Mouse (Mus musculus) ES-E14 (cell line): Measurements from ENCODE around the gene Pcif1. TPM values are rescaled to one million over a fixed set of nuclear protein-coding genes. Genes with fewer than 3 reads are reported as not detected.
A peak's percentile ranks its signal among the peaks of the same experiment; 100 is the strongest.
"Not testable (repeated sequence)": the region's sequence is repeated elsewhere in the genome, so short reads cannot be mapped to it uniquely, and the experiment has no call there.

Experiments
- DNase-seq: peaks from one replicate; pipeline ENCODE4 v3.0.0-alpha.2; 2013; ENCODE audit warnings: low read depth, low spot score
- H3K27ac ChIP-seq: 2 replicates; pipeline ENCODE4 v1.5.1; 2012; ENCODE audit warnings: low read depth, mild to moderate bottlenecking, low read length, moderate library complexity, mixed read lengths; ENCODE audit not compliant: poor library complexity, insufficient read depth, severe bottlenecking
- H3K36me3 ChIP-seq: 2 replicates; pipeline ENCODE4 v1.6.1; 2012; ENCODE audit warnings: mild to moderate bottlenecking, low read length, moderate library complexity, mixed read lengths; ENCODE audit not compliant: control insufficient read depth, poor library complexity, insufficient read depth, severe bottlenecking
- H3K4me1 ChIP-seq, 2 experiments: fragments of 150-350 bp in 1 of 2; sonication (generic) in 1 of 2; 2 replicates each; pipeline ENCODE4 v1.6.1; 2012; ENCODE audit warnings: low read length in 2 of 2, mild to moderate bottlenecking in 1 of 2, mixed read lengths in 1 of 2; ENCODE audit not compliant: control insufficient read depth in 2 of 2, insufficient read depth in 2 of 2, poor library complexity in 1 of 2
- H3K4me3 ChIP-seq, 2 experiments: fragments of 150-350 bp in 1 of 2; sonication (generic) in 1 of 2; 2 replicates each; pipeline ENCODE4 v1.5.1; 2012; ENCODE audit warnings: low read length in 2 of 2, low read depth in 1 of 2, mild to moderate bottlenecking in 1 of 2, mixed read lengths in 1 of 2; ENCODE audit not compliant: insufficient read depth in 1 of 2, poor library complexity in 1 of 2, severe bottlenecking in 1 of 2
- H3K9ac ChIP-seq: 2 replicates; pipeline ENCODE4 v1.6.1; 2012; ENCODE audit warnings: low read depth, mild to moderate bottlenecking, low read length, mixed read lengths; ENCODE audit not compliant: poor library complexity, insufficient read depth, severe bottlenecking
- H3K9me3 ChIP-seq: fragments of 150-350 bp; sonication (generic); 2 replicates; pipeline ENCODE4 v1.6.1; 2012; ENCODE audit warnings: low read depth, mild to moderate bottlenecking, low read length; ENCODE audit not compliant: control insufficient read depth, insufficient read depth
- CHD2 ChIP-seq: IDR thresholded peaks from 2 replicates; pipeline ENCODE4 v1.6.1; 2014; ENCODE audit warnings: mild to moderate bottlenecking, low read depth, low read length, inconsistent platforms
- HCFC1 ChIP-seq: IDR thresholded peaks from 2 replicates; pipeline ENCODE4 v1.6.1; 2012; ENCODE audit warnings: low read length, inconsistent platforms, borderline replicate concordance; ENCODE audit not compliant: insufficient read depth
- MAFK ChIP-seq: IDR thresholded peaks from 2 replicates; pipeline ENCODE4 v1.6.1; 2014; ENCODE audit warnings: mild to moderate bottlenecking, low read depth, low read length, inconsistent platforms; ENCODE audit not compliant: insufficient read depth
- ZC3H11A ChIP-seq: IDR thresholded peaks from 2 replicates; pipeline ENCODE4 v1.6.1; 2012; ENCODE audit warnings: low read depth, mild to moderate bottlenecking, inconsistent platforms, low read length, borderline replicate concordance
- ZNF384 ChIP-seq: IDR thresholded peaks from 2 replicates; pipeline ENCODE4 v1.6.1; 2012; ENCODE audit warnings: low read depth, low read length, inconsistent platforms
- in situ Hi-C, 2 experiments: fragments of 600-800 bp; cut with MboI; formaldehyde crosslinking; loops; one replicate each; pipeline ENCODE4 v1.15.1; 2025; ENCODE audit warnings: low sequenced_read_pairs in 2 of 2, inconsistent platforms in 1 of 2; ENCODE audit not compliant: unreplicated experiment in 2 of 2
- total RNA-seq: library from RNA; depleted of rRNA; stranded (reverse); fragments of 300-350 nt; gene quantifications from 2 replicates; pipeline ENCODE4 v1.2.3, GENCODE M21; 2012

The Pcif1 gene
- total RNA-seq, 1 experiment, result 30.4 TPM

GRCm38 (mm10) chr2:164871602-164872303 lies 7.4 kb upstream of the Pcif1 start:
- Histone ChIP-seq H3K27ac (no peak overlapping the region), H3K9me3 (no peaks in the 10 kb centered on the region), H3K36me3 (no peaks in the 10 kb centered on the region), H3K4me1 (peaks cover 3 to 15% of the 10 kb centered on the region in 2 experiments; a peak in 2 of 4 replicates), H3K9ac (no peak overlapping the region), H3K4me3 (no peak overlapping the region)
- DNase-seq, result no peak
- TF ChIP-seq CHD2 (no peak), HCFC1 (no peak), ZC3H11A (no peak), ZNF384 (no peak), MAFK (no peak)
- in situ Hi-C loops, result no loop called here

- TF ChIP-seq MAFK (no peak), HCFC1 (no peak), ZNF384 (no peak), CHD2 (no peak), ZC3H11A (no peak)
These were observed 5.5 kb upstream of the Pcif1 start for GRCm38 (mm10) chr2:164873621-164874020.

GRCm38 (mm10) chr2:164874239-164874769 lies 4.8 kb upstream of the Pcif1 start:
- no peaks in the 10 kb centered on the region for H3K9me3 ChIP-seq
- peak; percentile 73 for DNase-seq

More at GRCm38 (mm10) chr2:164873621-164874020, 5.5 kb upstream of the Pcif1 start:
- DNase-seq, result no peak
- no peaks in the 10 kb centered on the region for H3K9me3 ChIP-seq
- no peaks in the 10 kb centered on the region for H3K36me3 ChIP-seq
- H3K9ac ChIP-seq, result peak overlapping the region; percentile 38; the same call in 1 of the 2 replicates
- in situ Hi-C loops, result no loop called here
- H3K27ac ChIP-seq, result peak overlapping the region; percentile 65
- peak overlapping the region; percentile 0 to 24; a peak in 1 of 4 replicates for H3K4me3 ChIP-seq
- peaks cover 3 to 11% of the 10 kb centered on the region in 2 experiments; a peak in 2 of 4 replicates for H3K4me1 ChIP-seq

GRCm38 (mm10) chr2:164875648-164876047 lies 3.5 kb upstream of the Pcif1 start:
- H3K4me3 ChIP-seq, DNase-seq, H3K36me3 ChIP-seq, in situ Hi-C loops, H3K27ac ChIP-seq, H3K9ac ChIP-seq, H3K4me1 ChIP-seq, H3K9me3 ChIP-seq: not testable (repeated sequence)

More at GRCm38 (mm10) chr2:164874239-164874769, 4.8 kb upstream of the Pcif1 start:
- H3K9ac ChIP-seq, result peak overlapping the region; percentile 38; the same call in 1 of the 2 replicates
- TF ChIP-seq HCFC1 (no peak), ZC3H11A (no peak), ZNF384 (no peak), MAFK (no peak), CHD2 (no peak)
- no peaks in the 10 kb centered on the region for H3K36me3 ChIP-seq
- in situ Hi-C loops, result no loop called here
- H3K4me3 ChIP-seq, result peak overlapping the region; percentile 17 to 24; a peak in 3 of 4 replicates
- peaks cover 3 to 10% of the 10 kb centered on the region in 2 experiments; a peak in 2 of 4 replicates for H3K4me1 ChIP-seq
- peak overlapping the region; percentile 65 for H3K27ac ChIP-seq
